In genomic region chr7:49439136-49439535, GRCm38 (mm10) we compare ENCODE assay signal across 9 mouse cellular contexts.
DNase-seq lines count a peak whose midpoint lies in the region; ATAC-seq and TF ChIP-seq lines count a peak whose summit lies in the region.
"Had no signal": no experiment of that assay in that cellular context is flagged by ENCODE, and none has a peak within 500 bp of the region (broad histone marks: within the 10 kb centered on the region; RNA-seq: fewer than 3 reads in every experiment).

No protein-coding gene starts in this region.

- H3K4me2 ChIP-seq in forebrain, embryonic 14.5 days (ENCODE audit: low read length): no peak overlapping the region
- H3K4me2 ChIP-seq in heart, embryonic 11.5 days: no peak overlapping the region
- no peak overlapping the region for H3K4me2 ChIP-seq in midbrain, embryonic 16.5 days (ENCODE audit: low read length)

- H3K9me3 ChIP-seq in forebrain, embryonic 10.5 days: no peaks in the 10 kb centered on the region
- H3K9me3 ChIP-seq in forebrain, embryonic 14.5 days (replicated peaks; ENCODE audit: control insufficient read depth, low read length): no peaks in the 10 kb centered on the region
- no peaks in the 10 kb centered on the region for H3K9me3 ChIP-seq in heart, embryonic 11.5 days (replicated peaks; ENCODE audit: control insufficient read depth, low read length)
- H3K9me3 ChIP-seq in midbrain, embryonic 16.5 days (replicated peaks; ENCODE audit: control insufficient read depth, low read length, poor library complexity, severe bottlenecking): no peaks in the 10 kb centered on the region

- peak; percentile 15; the same call in 1 of the 2 replicates for TF ChIP-seq CTCF in thymus, adult 2 months (IDR thresholded peaks at IDR 0.05; ENCODE audit: borderline replicate concordance, control insufficient read depth, extremely low read depth, insufficient read depth, low read length, poor library complexity)

- H3K9ac ChIP-seq in forebrain, embryonic 14.5 days (ENCODE audit: low read length): no peak overlapping the region
- H3K9ac ChIP-seq in heart, embryonic 11.5 days (ENCODE audit: low read depth, low read length): no peak overlapping the region
- H3K9ac ChIP-seq in midbrain, embryonic 16.5 days (ENCODE audit: low read depth, low read length): no peak overlapping the region

- peaks cover 23% of the 10 kb centered on the region for H3K4me1 ChIP-seq in forebrain, embryonic 10.5 days
- no peaks in the 10 kb centered on the region for H3K4me1 ChIP-seq in forebrain, embryonic 14.5 days (ENCODE audit: control insufficient read depth, insufficient read depth, low read length)
- no peaks in the 10 kb centered on the region for H3K4me1 ChIP-seq in thymus, adult 2 months (replicated peaks; ENCODE audit: control insufficient read depth, insufficient read depth, low read length)
- peaks cover 16% of the 10 kb centered on the region for H3K4me1 ChIP-seq in heart, embryonic 11.5 days (ENCODE audit: control insufficient read depth, insufficient read depth, low read length)
- H3K4me1 ChIP-seq in midbrain, embryonic 16.5 days (ENCODE audit: control insufficient read depth, insufficient read depth, low read length): peaks cover 8% of the 10 kb centered on the region

- WGBS in forebrain, embryonic 10.5 days: 81% methylated on average over 2 of the region's 2 CpGs
- 74% methylated on average over 2 of the region's 2 CpGs for WGBS in forebrain, embryonic 14.5 days
- WGBS in thymus, adult 2 months: 65% methylated on average over 2 of the region's 2 CpGs
- 37% methylated on average over 2 of the region's 2 CpGs for WGBS in heart, embryonic 11.5 days (ENCODE audit: insufficient replicate concordance)
- WGBS in midbrain, embryonic 16.5 days: 81% methylated on average over 2 of the region's 2 CpGs

- H3K27me3 ChIP-seq in forebrain, embryonic 10.5 days (ENCODE audit: poor library complexity, severe bottlenecking): peaks cover 6% of the 10 kb centered on the region; the same call in 1 of the 2 replicates
- H3K27me3 ChIP-seq in forebrain, embryonic 14.5 days (replicated peaks; ENCODE audit: control insufficient read depth, insufficient read depth, low read length): no peaks in the 10 kb centered on the region
- H3K27me3 ChIP-seq in thymus, adult 2 months (ENCODE audit: control insufficient read depth, insufficient read depth, low read length): no peaks in the 10 kb centered on the region
- no peaks in the 10 kb centered on the region for H3K27me3 ChIP-seq in heart, embryonic 11.5 days (ENCODE audit: control insufficient read depth, insufficient read depth, low read length)
- no peaks in the 10 kb centered on the region for H3K27me3 ChIP-seq in midbrain, embryonic 16.5 days (ENCODE audit: control insufficient read depth, insufficient read depth, low read depth, low read length)

- H3K27ac ChIP-seq in forebrain, embryonic 10.5 days: peak overlapping the region; percentile 54
- H3K27ac ChIP-seq in forebrain, embryonic 14.5 days (ENCODE audit: low read depth, low read length): no peak overlapping the region
- H3K27ac ChIP-seq in thymus, adult 2 months (ENCODE audit: control insufficient read depth, insufficient read depth, low read length): no peak overlapping the region
- H3K27ac ChIP-seq in heart, embryonic 11.5 days (ENCODE audit: low read depth, low read length): peak overlapping the region; percentile 29; the same call in 1 of the 2 replicates
- H3K27ac ChIP-seq in midbrain, embryonic 16.5 days (ENCODE audit: low read length): no peak overlapping the region

- no peak for DNase-seq in forebrain, embryonic 10.5 days (ENCODE audit: extremely low spot score, low spot score)
- DNase-seq in forebrain, embryonic 14.5 days (ENCODE audit: low spot score): no peak
- DNase-seq in thymus, adult 2 months: peak; percentile 54
- DNase-seq in thymus, adult 18-20 months: no peak
- DNase-seq in lung, postnatal 10 days: peak; percentile 65
- no peak for DNase-seq in urinary bladder, adult 2 months (ENCODE audit: low spot score)

- H3K4me3 ChIP-seq in forebrain, embryonic 10.5 days: no peak overlapping the region
- no peak overlapping the region for H3K4me3 ChIP-seq in forebrain, embryonic 14.5 days (ENCODE audit: low read depth, low read length)
- H3K4me3 ChIP-seq in thymus, adult 2 months (ENCODE audit: control insufficient read depth, insufficient read depth, low read length): no peak overlapping the region
- H3K4me3 ChIP-seq in heart, embryonic 11.5 days (ENCODE audit: low read depth, low read length): no peak overlapping the region
- no peak overlapping the region for H3K4me3 ChIP-seq in midbrain, embryonic 16.5 days (ENCODE audit: low read depth, low read length)

- no peak for TF ChIP-seq POLR2A in thymus, adult 2 months (IDR thresholded peaks at IDR 0.05; ENCODE audit: control insufficient read depth, extremely low read depth, insufficient read depth, low read length, poor library complexity)

- no peaks in the 10 kb centered on the region for H3K36me3 ChIP-seq in forebrain, embryonic 10.5 days (replicated peaks)
- no peaks in the 10 kb centered on the region for H3K36me3 ChIP-seq in forebrain, embryonic 14.5 days (ENCODE audit: control insufficient read depth, insufficient read depth, low read length)
- H3K36me3 ChIP-seq in thymus, adult 2 months (ENCODE audit: control insufficient read depth, insufficient read depth, low read length): no peaks in the 10 kb centered on the region
- H3K36me3 ChIP-seq in heart, embryonic 11.5 days (ENCODE audit: control insufficient read depth, insufficient read depth, low read length): no peaks in the 10 kb centered on the region
- no peaks in the 10 kb centered on the region for H3K36me3 ChIP-seq in midbrain, embryonic 16.5 days (ENCODE audit: control insufficient read depth, insufficient read depth, low read length)
- H3K36me3 ChIP-seq: G1E had no signal

- ATAC-seq in forebrain, embryonic 14.5 days: no peak
- ATAC-seq in heart, embryonic 11.5 days (replicated peaks; ENCODE audit: insufficient number of reproducible peaks, low FRiP score, low TSS enrichment): no peak; the same call in 1 of the 2 replicates
- ATAC-seq in midbrain, embryonic 16.5 days: no peak

Comparison
In these comparisons a context has a peak if more than half of its experiments do, and no peak if none do; other contexts are left out.
1. DNase-seq: peak in thymus, adult 2 months (single experiment) and lung, postnatal 10 days (single experiment); none in forebrain, embryonic 10.5 days (single experiment), forebrain, embryonic 14.5 days (single experiment), thymus, adult 18-20 months (0 of 2) and urinary bladder, adult 2 months (single experiment).
2. H3K27ac ChIP-seq: peak in forebrain, embryonic 10.5 days (single experiment) and heart, embryonic 11.5 days (single experiment); none in forebrain, embryonic 14.5 days (single experiment), thymus, adult 2 months (single experiment) and midbrain, embryonic 16.5 days (single experiment).